ENCODE assay signal across 8 mouse cellular contexts in the genomic region with DNA sequence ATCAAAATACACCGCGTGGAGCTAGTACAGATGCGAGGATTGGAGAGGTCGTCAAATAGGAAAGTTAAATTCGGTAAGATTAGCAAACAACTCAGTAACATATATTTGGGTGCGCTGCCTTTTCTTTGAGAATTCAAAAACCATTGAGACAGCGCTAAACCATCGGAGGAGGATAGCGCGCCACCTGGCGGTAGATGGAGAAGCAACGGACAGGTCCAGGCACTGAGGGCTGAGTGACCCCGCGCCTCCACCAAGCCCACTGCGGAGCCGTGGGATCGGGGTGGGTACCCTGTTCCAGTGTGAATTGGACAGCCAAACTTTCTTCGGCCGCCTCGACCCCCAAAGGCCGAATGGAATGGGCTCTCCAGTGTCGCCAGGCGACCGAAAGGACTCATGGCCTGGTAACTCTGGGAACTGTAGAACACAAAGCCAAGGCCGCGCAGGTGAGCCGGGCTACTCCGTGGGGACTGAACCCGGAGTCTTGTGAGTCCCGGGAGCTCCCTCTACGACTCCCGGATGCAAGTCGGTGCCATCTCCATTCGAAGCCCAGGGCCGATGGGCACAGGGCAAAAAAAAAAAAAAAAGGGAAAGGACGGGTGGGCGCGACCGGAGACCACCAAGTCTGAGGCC. TPM values are rescaled to one million over a fixed set of nuclear protein-coding genes. Genes with fewer than 3 reads are reported as not detected.
DNase-seq lines count a peak whose midpoint lies in the region; ATAC-seq and TF ChIP-seq lines count a peak whose summit lies in the region.

No protein-coding gene starts in this region.

- no peaks in the 10 kb centered on the region for H3K4me1 ChIP-seq in MEL (ENCODE audit: control insufficient read depth in 1 of 2, insufficient read depth in 2 of 2, low read length in 2 of 2)
- H3K4me1 ChIP-seq in cerebellum, adult 2 months (ENCODE audit: control insufficient read depth, insufficient read depth, low read length), result no peaks in the 10 kb centered on the region
- H3K4me1 ChIP-seq in lung, embryonic 16.5 days (replicated peaks; ENCODE audit: control insufficient read depth, insufficient read depth, low read length), result peaks cover 12% of the 10 kb centered on the region

- H3K27ac ChIP-seq in MEL (ENCODE audit: control insufficient read depth, low read depth, low read length), result no peak overlapping the region
- H3K27ac ChIP-seq in cerebellum, adult 2 months (ENCODE audit: insufficient read depth, low read length), result no peak overlapping the region
- no peak overlapping the region for H3K27ac ChIP-seq in lung, embryonic 16.5 days (ENCODE audit: low read length)

- no peak for TF ChIP-seq POLR2A in MEL (IDR thresholded peaks at IDR 0.05; ENCODE audit: control insufficient read depth in 1 of 2, insufficient read depth in 1 of 2, low read depth in 1 of 2, low read length in 2 of 2, poor library complexity in 1 of 2)
- TF ChIP-seq POLR2A in cerebellum, adult 2 months (IDR thresholded peaks at IDR 0.05; ENCODE audit: borderline replicate concordance, insufficient read depth, low read length), result no peak

- WGBS in cerebellum, adult 2 months, result 4% methylated on average over 39 of the region's 39 CpGs
- WGBS in lung, embryonic 16.5 days, result 5% methylated on average over 39 of the region's 39 CpGs

- peak overlapping the region; percentile 77 for H3K4me2 ChIP-seq in lung, embryonic 16.5 days (ENCODE audit: low read depth, low read length)

- H3K79me2 ChIP-seq in MEL (ENCODE audit: control insufficient read depth, insufficient read depth, low read length, poor library complexity), result no peaks in the 10 kb centered on the region

- H3K27me3 ChIP-seq in MEL (ENCODE audit: control insufficient read depth in 1 of 2, insufficient read depth in 2 of 2, low read length in 2 of 2), result no peaks in the 10 kb centered on the region; a peak in 2 of 4 replicates
- no peaks in the 10 kb centered on the region; the same call in 1 of the 2 replicates for H3K27me3 ChIP-seq in cerebellum, adult 2 months (ENCODE audit: control insufficient read depth, insufficient read depth, low read length)
- H3K27me3 ChIP-seq in lung, embryonic 16.5 days (ENCODE audit: control insufficient read depth, insufficient read depth, low read depth, low read length), result peaks cover 27% of the 10 kb centered on the region

- TF ChIP-seq EP300 in MEL (IDR thresholded peaks at IDR 0.05; ENCODE audit: low read depth in 1 of 2, low read length in 2 of 2), result no peak

- peak; percentile 16 to 65 (median 49); a peak in 4 of 6 replicates for TF ChIP-seq CTCF in MEL (IDR thresholded peaks at IDR 0.05 in 2 of 3, conservative IDR thresholded peaks at IDR 0.05 in 1 of 3; ENCODE audit: control insufficient read depth in 1 of 3, insufficient read depth in 1 of 3, low read depth in 2 of 3, low read length in 3 of 3, poor library complexity in 1 of 3, severe bottlenecking in 1 of 3)
- TF ChIP-seq CTCF in cerebellum, adult 2 months (IDR thresholded peaks at IDR 0.05; ENCODE audit: borderline replicate concordance, insufficient read depth, low read depth, low read length), result peak; percentile 77

- peak; percentile 7 for DNase-seq in MEL (ENCODE audit: low read depth, low spot score)
- peak; percentile 60 to 76 for DNase-seq in cerebellum, adult 2 months
- DNase-seq in forelimb bud, embryonic 11.5 days (ENCODE audit: low read depth, low spot score), result peak; percentile 90
- peak; percentile 71 for DNase-seq in layer of hippocampus, adult 9-10 months (ENCODE audit: low spot score)
- peak; percentile 79 for DNase-seq in ovary, postnatal 36 days (ENCODE audit: low spot score)
- peak; percentile 54 to 89 for DNase-seq in thymus, postnatal 10 days (ENCODE audit: low spot score in 2 of 2)

- no peaks in the 10 kb centered on the region for H3K9me3 ChIP-seq in MEL (replicated peaks; ENCODE audit: insufficient read depth, low read length)
- H3K9me3 ChIP-seq in lung, embryonic 16.5 days (ENCODE audit: control insufficient read depth, low read length), result no peaks in the 10 kb centered on the region

- H3K9ac ChIP-seq in MEL (ENCODE audit: control insufficient read depth, low read depth, low read length, poor library complexity, severe bottlenecking), result no peak overlapping the region
- H3K9ac ChIP-seq in lung, embryonic 16.5 days (ENCODE audit: low read length), result peak overlapping the region; percentile 63

- peak; percentile 62 to 77 for ATAC-seq in hematopoietic stem cell, adult 5-6 weeks (replicated peaks in 1 of 2; ENCODE audit: insufficient read depth in 1 of 2, low FRiP score in 2 of 2, low TSS enrichment in 1 of 2, low read depth in 1 of 2, poor library complexity in 2 of 2, severe bottlenecking in 2 of 2)
- peak; percentile 80 for ATAC-seq in lung, embryonic 16.5 days (ENCODE audit: low read depth)

- no peak overlapping the region for H3K4me3 ChIP-seq in MEL (ENCODE audit: control insufficient read depth in 1 of 2, insufficient read depth in 1 of 2, low read depth in 2 of 2, low read length in 2 of 2)
- H3K4me3 ChIP-seq in cerebellum, adult 2 months (replicated peaks; ENCODE audit: insufficient read depth, low read depth, low read length), result peak overlapping the region; percentile 39
- H3K4me3 ChIP-seq in lung, embryonic 16.5 days (ENCODE audit: low read length), result peak overlapping the region; percentile 50

- TF ChIP-seq RAD21 in MEL (IDR thresholded peaks at IDR 0.05; ENCODE audit: low read depth, low read length), result no peak; the same call in 1 of the 2 replicates

- H3K36me3 ChIP-seq in MEL (ENCODE audit: control insufficient read depth in 1 of 2, insufficient read depth in 2 of 2, low read length in 2 of 2), result no peaks in the 10 kb centered on the region
- H3K36me3 ChIP-seq in lung, embryonic 16.5 days (ENCODE audit: control insufficient read depth, insufficient read depth, low read length), result no peaks in the 10 kb centered on the region

TF ChIP-seq in MEL, 35 proteins besides CTCF, POLR2A, EP300 and RAD21:
- TF ChIP-seq BHLHE40 (IDR thresholded peaks at IDR 0.05; ENCODE audit: borderline replicate concordance, low read depth, low read length), result no peak
- TF ChIP-seq SMC3 (IDR thresholded peaks at IDR 0.05; ENCODE audit: low read depth, low read length), result peak; percentile 54

RNA-seq across cellular contexts. Expression of a gene that starts 1.5 kb away (rescaled TPM):
- total RNA-seq in MEL (2012; rRNA removed), result not detected in 2 replicates
- not detected for polyA plus RNA-seq in MEL (2012; ENCODE audit: insufficient read depth in 1 of 2, insufficient read length in 2 of 2, low read depth in 1 of 2, low replicate concordance in 2 of 2, missing spikeins in 1 of 2)
- 3.2 and 4.0 TPM in 2 replicates for polyA plus RNA-seq in cerebellum, adult 2 months (2012; rRNA removed)
- total RNA-seq in hematopoietic stem cell, adult 5-6 weeks (2017), result not detected in 2 replicates
- 5.9 and 7.2 TPM in 2 replicates for polyA plus RNA-seq in lung, embryonic 16.5 days (2015; fragmentation: Nextera tagmentation; extraction: Ambion mirVana)

RNA-seq across cellular contexts. Expression of a gene that starts 26.5 kb away (rescaled TPM):
- total RNA-seq in MEL (2012; rRNA removed), result 15.6 and 19.8 TPM in 2 replicates
- 10 to 100 TPM in 1 of 2 experiments, not detected in 1; 78.1 TPM for polyA plus RNA-seq in MEL (2012; ENCODE audit: insufficient read depth in 1 of 2, insufficient read length in 2 of 2, low read depth in 1 of 2, low replicate concordance in 2 of 2, missing spikeins in 1 of 2)
- 58.7 and 63.1 TPM in 2 replicates for polyA plus RNA-seq in cerebellum, adult 2 months (2012; rRNA removed)
- 7.3 and 12.8 TPM in 2 replicates for total RNA-seq in hematopoietic stem cell, adult 5-6 weeks (2017)
- polyA plus RNA-seq in lung, embryonic 16.5 days (2015; fragmentation: Nextera tagmentation; extraction: Ambion mirVana), result 92.8 and 93.7 TPM in 2 replicates

Comparison
In these comparisons a context has a peak if more than half of its experiments do, and no peak if none do; other contexts are left out.
1. DNase-seq: peak in every context shown above with its lines; median percentile 90 in forelimb bud, embryonic 11.5 days; 79 in ovary, postnatal 36 days; 72 in thymus, postnatal 10 days; 71 in layer of hippocampus, adult 9-10 months; 68 in cerebellum, adult 2 months; 7 in MEL.
2. H3K4me3 ChIP-seq: peak in cerebellum, adult 2 months (single experiment) and lung, embryonic 16.5 days (single experiment); none in MEL (0 of 2).